Mouse (Mus musculus) spleen, postnatal 14 days (tissue): ENCODE measurements around the gene Vwa8.
A peak's percentile ranks its signal among the peaks of the same experiment; 100 is the strongest.
"Not testable (repeated sequence)": the region's sequence is repeated elsewhere in the genome, so short reads cannot be mapped to it uniquely, and the experiment has no call there.

ENCODE experiments used
- DNase-seq, 2 experiments: peaks; one replicate each; pipeline ENCODE4 v3.0.0; 2021 to 2022; ENCODE audit warnings: low spot score in 2 of 2

Gene Vwa8

DNA sequence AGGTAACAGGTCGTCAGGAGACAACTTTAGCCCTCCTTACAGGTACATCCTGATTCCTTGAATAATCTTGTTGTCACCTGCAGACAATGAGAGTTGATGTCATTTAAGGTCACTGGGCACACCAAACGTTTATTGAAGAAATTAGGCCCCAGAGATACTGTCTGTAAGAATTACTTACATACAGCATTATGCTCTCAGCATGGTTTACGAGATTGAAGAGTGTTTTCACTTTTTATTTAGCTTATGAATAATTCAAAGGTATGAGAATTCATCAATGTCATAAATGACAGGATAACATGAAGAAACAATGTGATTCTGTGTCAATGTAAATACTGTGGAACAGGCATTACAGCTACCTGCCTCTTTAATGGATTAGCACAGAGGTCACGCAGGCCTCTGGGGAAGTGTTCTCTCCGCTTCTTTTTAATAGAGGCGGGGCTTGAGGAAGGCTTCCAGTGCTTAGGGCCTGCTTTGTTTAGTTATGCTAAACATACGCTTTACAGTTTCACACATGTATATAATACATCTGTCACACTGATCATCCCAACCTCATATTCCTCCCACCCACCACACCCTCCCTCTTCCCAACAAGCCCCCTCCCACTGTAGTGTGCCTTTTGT, 37.2 kb downstream of the Vwa8 start:
- DNase-seq, result no peak

DNA sequence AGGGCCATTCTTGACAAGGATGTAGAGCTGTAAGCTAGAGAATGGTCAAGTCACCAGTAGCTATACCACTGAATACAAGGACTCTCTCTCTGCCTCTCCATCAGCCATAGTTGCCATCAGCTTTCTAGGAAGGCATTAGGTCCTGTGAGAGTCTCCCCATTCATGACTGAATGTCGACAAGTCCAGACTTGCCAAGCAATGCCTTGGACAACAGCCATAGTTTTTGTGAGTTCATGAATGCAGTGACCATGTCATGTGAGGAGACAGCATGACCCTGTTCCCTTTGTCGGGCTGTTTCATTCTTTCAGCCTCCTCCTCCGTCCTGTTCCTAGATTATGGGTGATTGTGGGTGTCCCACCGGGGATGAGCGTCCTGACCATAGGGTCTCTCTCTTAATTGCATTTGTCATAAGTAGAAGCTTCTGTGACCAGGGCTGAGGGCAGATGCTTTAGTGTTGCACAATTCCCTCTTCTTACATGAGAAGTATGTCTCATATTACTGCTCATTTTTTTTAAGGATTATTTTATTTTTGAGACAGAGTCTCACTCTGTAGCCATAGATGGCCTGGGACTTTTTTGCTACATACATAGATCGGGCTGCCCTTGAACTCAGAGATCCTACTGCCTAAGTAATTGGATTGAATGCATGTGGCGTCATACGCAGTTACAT, 37.8 kb downstream of the Vwa8 start:
- no peak for DNase-seq

DNA sequence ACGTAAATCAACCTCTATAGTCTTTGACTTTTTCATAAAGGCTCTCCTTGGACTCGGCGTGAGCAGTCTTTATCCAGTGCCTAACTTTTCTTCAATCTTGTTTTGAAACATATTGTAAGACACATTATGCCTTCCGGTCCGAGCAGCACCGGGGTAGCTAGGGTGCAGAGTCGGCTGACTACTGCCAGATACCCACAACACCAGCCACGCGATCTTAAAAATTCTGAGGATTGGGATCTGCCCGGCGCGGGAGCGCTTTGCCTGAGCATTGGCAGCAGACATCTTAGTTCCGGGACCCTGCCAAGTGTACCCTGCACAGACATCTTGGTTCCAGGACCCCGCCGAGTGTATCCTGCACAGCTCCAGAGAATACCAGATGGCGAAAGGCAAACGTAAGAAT, 38.6 kb downstream of the Vwa8 start:
- not testable (repeated sequence) for DNase-seq

DNA sequence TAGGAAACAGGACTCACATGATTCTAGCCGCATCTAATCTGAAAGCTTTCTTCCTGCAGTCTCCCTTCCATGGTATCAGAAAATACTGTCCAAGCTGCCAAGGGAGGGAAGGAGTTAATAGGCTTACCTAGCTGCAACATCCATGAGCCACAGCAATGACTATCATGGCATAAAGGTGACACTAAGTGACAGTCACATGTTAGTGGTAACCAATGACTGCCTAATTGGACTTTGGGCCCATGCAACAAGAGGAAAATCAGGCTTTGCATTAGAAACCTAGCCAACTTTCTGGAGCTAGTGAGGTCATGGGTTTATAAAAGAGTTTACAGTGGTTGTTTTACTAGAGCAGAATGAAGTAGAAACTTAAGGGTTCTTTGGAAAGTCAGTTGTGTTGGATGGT, 46.6 kb downstream of the Vwa8 start:
- DNase-seq, result no peak

DNA sequence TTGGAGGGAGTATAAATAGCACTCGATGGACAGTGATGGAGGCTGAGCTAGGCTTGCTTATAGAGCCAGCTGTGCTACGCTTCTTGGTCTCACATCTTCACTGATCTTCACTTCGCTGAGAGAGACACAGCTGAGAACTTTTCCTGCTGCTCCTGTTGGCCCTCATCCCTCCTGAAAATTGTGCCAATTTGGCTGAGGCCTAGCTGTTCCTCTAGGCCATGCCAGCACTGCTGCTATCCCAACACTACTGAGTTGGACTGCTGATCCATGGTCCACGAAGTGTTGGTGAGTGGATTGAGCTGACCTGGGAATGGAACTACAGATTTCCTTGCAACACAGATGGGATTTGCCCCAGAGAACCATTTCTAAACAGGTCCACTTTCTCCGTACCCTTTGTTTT, 47.4 kb downstream of the Vwa8 start:
- DNase-seq, result no peak

DNA sequence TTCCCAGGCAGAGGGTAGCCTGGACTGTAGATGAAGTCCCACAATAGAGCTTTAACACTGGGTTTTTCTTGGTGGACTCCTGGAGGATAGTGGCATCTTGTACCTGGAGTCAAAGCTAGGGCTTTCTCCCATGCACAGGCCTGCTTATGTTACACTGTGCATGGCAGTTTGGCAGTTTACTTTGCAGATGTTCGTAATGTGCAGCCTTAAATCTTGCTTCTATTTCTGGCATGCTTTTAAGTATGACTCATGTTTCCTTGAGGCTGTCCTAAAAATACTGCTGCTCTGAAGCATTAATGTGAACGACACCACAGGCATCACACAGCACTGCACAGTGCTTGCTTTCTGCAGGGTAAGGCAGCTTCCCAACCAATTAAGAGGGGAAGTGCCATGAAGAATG, 51.9 kb downstream of the Vwa8 start:
- DNase-seq, result no peak

GRCm38 (mm10) chr14:78908205-78908863, 59.5 kb downstream of the Vwa8 start:
- no peak for DNase-seq

DNA sequence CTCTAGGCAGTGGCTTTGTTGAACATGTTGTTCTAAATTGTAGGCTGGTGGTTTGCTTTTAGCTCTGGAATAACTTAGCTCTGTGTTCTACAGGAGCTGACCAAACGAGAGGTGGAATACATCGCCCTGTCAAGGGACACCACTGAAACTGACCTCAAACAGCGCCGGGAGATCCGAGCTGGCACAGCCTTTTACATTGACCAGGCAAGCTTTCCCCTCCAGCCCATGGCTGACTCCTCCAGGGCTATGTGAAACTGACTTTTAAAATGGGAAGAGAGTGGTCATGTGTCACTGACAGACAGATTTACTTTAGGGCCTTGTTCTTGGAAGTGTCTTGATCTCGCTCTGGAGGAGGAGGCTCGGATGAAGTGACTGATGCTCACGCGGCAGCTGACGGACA, 63.2 kb downstream of the Vwa8 start:
- no peak for DNase-seq

GRCm38 (mm10) chr14:78914180-78914579, 65.3 kb downstream of the Vwa8 start:
- peak; percentile 7 to 12 for DNase-seq

DNA sequence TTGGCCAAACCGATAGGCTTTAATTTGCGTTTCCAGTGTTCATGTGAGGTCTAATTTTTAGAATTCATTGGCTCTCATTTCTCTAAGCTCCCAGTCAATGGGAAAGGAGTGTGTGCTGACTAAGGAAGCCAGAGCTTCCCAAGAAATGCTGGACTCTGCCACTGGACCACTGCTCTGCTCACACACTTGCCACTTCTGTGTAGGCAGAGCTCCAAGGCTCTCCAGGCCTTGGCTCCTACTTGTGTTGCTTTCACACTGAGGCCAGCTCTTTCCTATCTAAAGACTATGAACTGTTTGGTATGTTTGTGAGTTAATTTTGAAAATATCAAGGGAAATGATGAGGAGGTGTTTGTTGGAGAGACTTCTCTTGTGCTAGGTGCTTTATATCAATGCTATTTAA, 67.8 kb downstream of the Vwa8 start:
- DNase-seq, result no peak

GRCm38 (mm10) chr14:78921219-78921618, 72.4 kb downstream of the Vwa8 start:
- no peak for DNase-seq

DNA sequence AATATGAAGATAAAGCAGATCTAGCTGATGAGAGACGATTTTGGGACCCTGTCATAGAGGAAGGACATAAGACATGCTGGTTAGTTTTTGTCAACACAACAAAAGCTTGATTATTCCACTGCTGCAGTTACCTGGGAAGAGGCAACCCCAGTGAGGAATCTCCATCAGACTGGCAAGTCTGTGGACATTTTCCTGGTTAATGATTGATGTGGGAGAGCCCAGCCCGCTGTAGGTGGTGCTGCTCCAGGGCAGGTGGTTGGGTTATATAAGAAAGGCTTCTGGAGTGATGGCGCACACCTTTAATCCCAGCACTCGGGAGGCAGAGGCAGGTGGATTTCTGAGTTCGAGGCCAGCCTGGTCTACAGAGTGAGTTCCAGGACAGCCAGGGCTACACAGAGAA, 74.8 kb downstream of the Vwa8 start:
- no peak for DNase-seq

GRCm38 (mm10) chr14:78924755-78925537, 76.1 kb downstream of the Vwa8 start:
- DNase-seq, result no peak

DNA sequence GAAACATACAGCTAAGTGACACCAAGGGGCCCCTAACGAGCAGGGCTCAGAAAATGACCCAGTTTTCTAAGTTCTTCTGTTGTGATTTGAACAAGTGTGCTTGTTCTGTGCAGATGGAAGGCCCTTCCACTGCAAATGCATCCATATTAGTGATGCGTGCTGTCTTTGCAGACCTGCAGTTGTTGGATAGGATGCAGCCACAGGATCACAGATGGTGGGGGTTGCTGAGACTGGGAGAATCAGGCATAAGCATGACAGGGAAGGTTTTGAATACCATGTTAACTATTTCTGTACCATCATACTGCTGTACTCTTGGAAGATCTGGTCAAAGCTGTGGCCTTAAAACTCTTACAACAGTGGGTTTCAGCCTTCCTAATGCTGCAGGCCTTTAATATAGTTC, 83.2 kb downstream of the Vwa8 start:
- no peak for DNase-seq

GRCm38 (mm10) chr14:78933399-78933798, 84.5 kb downstream of the Vwa8 start:
- no peak for DNase-seq

- DNase-seq, result no peak
These were observed 85.7 kb downstream of the Vwa8 start for GRCm38 (mm10) chr14:78934596-78934995.

GRCm38 (mm10) chr14:78935796-78936195, 86.9 kb downstream of the Vwa8 start:
- no peak for DNase-seq

GRCm38 (mm10) chr14:78941741-78942475, 93.1 kb downstream of the Vwa8 start:
- DNase-seq, result no peak

- no peak for DNase-seq
These were observed 106.9 kb downstream of the Vwa8 start for GRCm38 (mm10) chr14:78955745-78956144.

- no peak for DNase-seq
These were observed 121.8 kb downstream of the Vwa8 start for GRCm38 (mm10) chr14:78970621-78971020.

- no peak for DNase-seq
These were observed 123.6 kb downstream of the Vwa8 start for GRCm38 (mm10) chr14:78972424-78972823.

DNA sequence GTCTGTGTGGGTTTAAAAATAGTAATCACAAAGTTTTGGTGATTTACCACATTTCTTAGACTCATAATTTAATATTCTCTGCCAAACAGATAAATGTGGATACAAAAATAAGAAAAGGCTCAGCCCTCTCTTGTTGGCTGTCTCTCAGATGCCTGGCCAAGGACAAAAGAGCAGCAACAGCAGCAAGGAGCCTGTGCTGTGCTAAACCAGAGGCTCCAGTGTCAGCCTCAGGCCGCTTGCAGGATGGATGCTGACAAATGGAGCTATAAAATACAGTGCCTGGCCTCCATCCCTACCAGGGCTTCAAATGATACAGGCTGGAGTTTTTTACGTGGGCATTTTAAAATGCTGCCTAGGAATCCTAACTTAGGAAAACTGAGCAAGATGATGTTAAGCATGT, 134.3 kb downstream of the Vwa8 start:
- no peak for DNase-seq
